In the genomic region with DNA sequence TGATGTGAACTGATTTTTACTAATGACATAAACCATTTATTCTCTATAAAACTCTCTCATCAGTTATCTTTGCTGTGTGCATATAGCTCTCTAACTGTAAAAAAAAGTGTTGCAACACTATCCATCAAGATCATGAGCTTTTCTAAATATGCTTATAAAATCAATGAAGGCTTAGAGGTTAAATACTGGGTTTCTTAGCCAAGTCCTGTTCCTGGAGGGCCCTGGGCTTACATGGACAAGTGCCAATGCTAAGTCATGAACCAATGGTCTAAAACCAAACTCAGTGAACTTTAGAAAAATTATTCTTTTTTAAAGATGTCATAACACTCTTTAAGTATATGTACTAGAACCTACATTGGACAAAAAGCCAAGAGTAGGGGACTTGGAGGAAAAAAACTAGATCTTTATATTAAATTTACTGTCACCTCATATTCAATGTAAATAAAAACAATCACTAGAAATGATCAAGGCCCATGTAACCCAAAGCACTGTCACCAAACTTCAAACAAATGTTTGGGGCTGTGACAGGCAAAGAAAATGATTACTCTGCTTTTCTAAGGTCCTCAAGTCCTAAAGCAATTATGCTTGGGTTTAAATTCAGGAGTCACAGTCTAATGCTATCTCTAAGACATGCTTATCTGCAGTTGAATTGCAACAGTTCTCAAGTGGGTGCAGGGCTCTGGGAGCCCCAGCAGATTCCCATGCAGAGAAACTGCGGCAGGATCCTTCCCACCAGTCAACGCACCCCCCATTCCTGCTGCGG, we compare ENCODE assay signal across 27 mouse cellular contexts. TPM values are rescaled to one million over a fixed set of nuclear protein-coding genes. Genes with fewer than 3 reads are reported as not detected.
"Had no signal": no experiment of that assay in that cellular context is flagged by ENCODE, and none has a peak within 500 bp of the region (broad histone marks: within the 10 kb centered on the region; RNA-seq: fewer than 3 reads in every experiment).

No protein-coding gene starts in this region.

- ATAC-seq: forebrain, embryonic 13.5 days; forebrain, embryonic 14.5 days; forebrain, embryonic 15.5 days; forebrain, embryonic 16.5 days; forebrain, postnatal 0 days had no signal

- H3K36me3 ChIP-seq: embryonic facial prominence, embryonic 10.5 days; embryonic facial prominence, embryonic 12.5 days; embryonic facial prominence, embryonic 13.5 days; embryonic facial prominence, embryonic 15.5 days; forebrain, embryonic 10.5 days; forebrain, embryonic 12.5 days; forebrain, embryonic 15.5 days had no signal

- H3K27ac ChIP-seq: embryonic facial prominence, embryonic 10.5 days; embryonic facial prominence, embryonic 12.5 days; embryonic facial prominence, embryonic 13.5 days; embryonic facial prominence, embryonic 15.5 days; forebrain, embryonic 10.5 days; forebrain, embryonic 12.5 days; forebrain, embryonic 13.5 days; forebrain, embryonic 15.5 days; gastrocnemius, adult 2 months had no signal

- H3K9ac ChIP-seq: embryonic facial prominence, embryonic 12.5 days; embryonic facial prominence, embryonic 13.5 days; embryonic facial prominence, embryonic 15.5 days; forebrain, embryonic 12.5 days; forebrain, embryonic 13.5 days; forebrain, embryonic 15.5 days; forebrain, postnatal 0 days had no signal

- H3K4me1 ChIP-seq: embryonic facial prominence, embryonic 12.5 days; embryonic facial prominence, embryonic 15.5 days had no signal

- H3K9me3 ChIP-seq: embryonic facial prominence, embryonic 10.5 days; embryonic facial prominence, embryonic 12.5 days; embryonic facial prominence, embryonic 13.5 days; embryonic facial prominence, embryonic 15.5 days; forebrain, embryonic 10.5 days; forebrain, embryonic 12.5 days; forebrain, embryonic 13.5 days; forebrain, embryonic 15.5 days had no signal

- H3K4me2 ChIP-seq: embryonic facial prominence, embryonic 12.5 days; embryonic facial prominence, embryonic 13.5 days; embryonic facial prominence, embryonic 15.5 days; forebrain, embryonic 12.5 days; forebrain, embryonic 13.5 days; forebrain, embryonic 15.5 days had no signal

- DNase-seq: cerebellum, adult 2 months; cerebellum, adult 8-10 months; cerebellum, adult 9-10 months; cerebellum, adult 9-11 months; cerebellum, postnatal 14 days; cerebellum, postnatal 25 days; cerebellum, postnatal 36 days; embryo, embryonic 11 days; forebrain, postnatal 0 days; gastrocnemius, adult 2 months; gastrocnemius, postnatal 10 days; gastrocnemius, postnatal 14 days; gastrocnemius, postnatal 25 days; gastrocnemius, postnatal 36 days; heart, adult 11 months; heart, adult 18-20 months had no signal

- H3K4me3 ChIP-seq: embryonic facial prominence, embryonic 10.5 days; embryonic facial prominence, embryonic 12.5 days; embryonic facial prominence, embryonic 13.5 days; embryonic facial prominence, embryonic 15.5 days; erythroblast, embryonic 14.5 days; forebrain, embryonic 10.5 days; forebrain, embryonic 12.5 days; forebrain, embryonic 13.5 days; forebrain, embryonic 15.5 days; gastrocnemius, adult 2 months had no signal

- H3K27me3 ChIP-seq: embryonic facial prominence, embryonic 12.5 days; embryonic facial prominence, embryonic 13.5 days; embryonic facial prominence, embryonic 15.5 days; forebrain, embryonic 12.5 days; forebrain, embryonic 13.5 days; forebrain, embryonic 15.5 days had no signal

RNA-seq across cellular contexts. Expression of a gene that starts 52.9 kb away (rescaled TPM):
- polyA plus RNA-seq: erythroblast, embryonic 14.5 days had no signal
